Mouse (Mus musculus) olfactory bulb, adult 2 months (tissue): ENCODE measurements around the gene Cacna1e.

Source experiments
- CTCF ChIP-seq: fragments of 200-500 bp; IDR thresholded peaks from 2 replicates; pipeline ENCODE4 v1.5.1; 2012; ENCODE audit warnings: low read depth, mild to moderate bottlenecking, low read length, moderate library complexity; ENCODE audit not compliant: insufficient read depth
- POLR2A ChIP-seq: fragments of 200-500 bp; IDR thresholded peaks from 2 replicates; pipeline ENCODE4 v1.6.1; 2012; ENCODE audit warnings: mild to moderate bottlenecking, low read depth, low read length, moderate library complexity; ENCODE audit not compliant: insufficient read depth

DNA sequence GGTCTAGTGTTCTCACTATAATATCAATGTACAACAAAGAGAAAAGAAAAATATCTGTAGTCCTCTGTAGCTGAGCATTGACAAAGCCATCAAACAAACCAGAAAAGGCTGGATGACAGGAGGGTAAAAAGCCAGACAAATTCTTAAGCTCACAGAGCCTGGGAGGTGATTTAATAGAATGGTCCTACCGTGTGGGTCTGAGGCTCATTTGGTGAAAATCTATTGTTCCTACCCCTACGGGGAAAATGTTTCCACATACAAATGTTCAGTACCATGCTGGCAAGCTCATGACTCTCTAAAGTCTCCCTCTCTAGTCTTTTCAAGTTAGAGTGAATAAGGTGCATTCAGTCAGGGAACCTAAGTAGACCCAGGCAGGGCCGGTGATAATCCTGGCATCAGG is 206.2 kb downstream of the Cacna1e start:
- TF ChIP-seq CTCF (no peak), POLR2A (no peak)
